Mouse (Mus musculus) cerebellum, adult (tissue): ENCODE data around the gene Zranb3.

Experiments used
- ATAC-seq: cut with Nextera tagmentation; 2 replicates; pipeline ENCODE4 v1.9.2; 2017; ENCODE audit warnings: mild to moderate bottlenecking, moderate library complexity, mixed read lengths; ENCODE audit not compliant: insufficient number of reproducible peaks, low FRiP score, low TSS enrichment

Zranb3 gene

GRCm38 (mm10) chr1:127948748-127949147 is 154.1 kb downstream of the Zranb3 start:
- ATAC-seq = no peak

GRCm38 (mm10) chr1:127946615-127947249 is 156.1 kb downstream of the Zranb3 start:
- ATAC-seq = no peak

- no peak for ATAC-seq
These were observed 156.9 kb downstream of the Zranb3 start for GRCm38 (mm10) chr1:127945696-127946575.

- ATAC-seq = no peak
These were observed 159.3 kb downstream of the Zranb3 start for GRCm38 (mm10) chr1:127943516-127943915.

- ATAC-seq = no peak
These were observed 160.6 kb downstream of the Zranb3 start for GRCm38 (mm10) chr1:127942231-127942630.

GRCm38 (mm10) chr1:127937277-127937676 is 165.6 kb downstream of the Zranb3 start:
- no peak for ATAC-seq

- no peak for ATAC-seq
These were observed 168.5 kb downstream of the Zranb3 start for GRCm38 (mm10) chr1:127934322-127934721.

GRCm38 (mm10) chr1:127933405-127933804 is 169.4 kb downstream of the Zranb3 start:
- no peak for ATAC-seq

- no peak for ATAC-seq
These were observed 187.0 kb downstream of the Zranb3 start for GRCm38 (mm10) chr1:127915802-127916201.

- ATAC-seq = no peak
These were observed 187.5 kb downstream of the Zranb3 start for GRCm38 (mm10) chr1:127915316-127915715.

- no peak for ATAC-seq
These were observed 189.7 kb downstream of the Zranb3 start for GRCm38 (mm10) chr1:127913116-127913515.

GRCm38 (mm10) chr1:127904774-127905385 is 198.0 kb downstream of the Zranb3 start:
- no peak for ATAC-seq
